Mouse (Mus musculus) left cerebral cortex, adult 18-20 months (tissue): ENCODE results near the gene Gm17606. TPM values are rescaled to one million over a fixed set of nuclear protein-coding genes. Genes with fewer than 3 reads are reported as not detected.
A peak's percentile ranks its signal among the peaks of the same experiment; 100 is the strongest.

ENCODE experiments used
- DNase-seq, 2 experiments: peaks; one replicate each; pipeline ENCODE4 v3.0.0; 2021 to 2022; ENCODE audit warnings: low spot score in 2 of 2, mixed read lengths in 1 of 2
- total RNA-seq, 2 experiments: library from RNA; stranded (reverse); gene quantifications; 2 replicates each; pipeline ENCODE4 v1.2.3; 2021

The Gm17606 gene
- total RNA-seq, 2 experiments from 2014 or later = not detected

DNA sequence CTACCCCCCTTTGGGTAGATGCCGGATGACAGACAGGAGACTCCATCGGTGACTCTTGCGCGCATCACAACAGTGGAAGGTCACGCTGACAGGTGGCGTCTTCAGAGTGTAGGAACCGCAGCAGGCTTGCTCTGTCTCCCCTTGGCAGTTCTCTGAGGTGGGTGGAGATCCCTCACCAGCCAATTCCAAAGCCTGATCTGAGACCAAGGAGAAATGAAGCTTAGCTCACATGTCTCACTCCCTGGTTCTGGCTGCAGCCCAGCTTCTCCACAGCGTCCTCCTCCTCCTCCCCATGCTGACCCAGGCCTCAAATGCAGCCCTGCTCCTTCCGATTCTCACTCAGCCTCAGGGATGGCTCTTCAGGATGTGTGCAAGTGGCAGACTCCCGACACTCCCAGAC lies 15.8 kb upstream of the Gm17606 start:
- no peak for DNase-seq

- DNase-seq = no peak
Observed at GRCm38 (mm10) chr14:54628103-54628502, 12.6 kb upstream of the Gm17606 start.

DNA sequence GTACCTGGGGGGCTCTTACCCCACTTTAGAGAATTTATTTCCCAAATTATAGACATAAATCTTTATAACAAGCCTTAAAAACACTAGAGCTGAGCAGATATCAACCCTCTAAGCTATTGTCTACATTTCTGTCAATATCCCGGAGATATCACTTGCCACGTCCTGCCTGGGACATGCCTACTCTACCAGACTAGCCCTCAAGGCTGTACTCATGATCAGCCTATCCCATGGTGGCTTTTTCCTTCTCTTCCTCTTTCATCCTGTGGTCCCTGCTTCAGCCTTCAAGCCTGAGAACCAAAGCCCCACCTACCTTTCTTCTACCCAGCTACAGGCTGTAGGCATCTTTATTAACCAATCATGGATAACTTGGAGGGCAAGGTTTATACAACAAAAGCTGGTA lies 11.0 kb upstream of the Gm17606 start:
- DNase-seq = no peak

- DNase-seq = no peak
Observed at GRCm38 (mm10) chr14:54630583-54631239, 10.0 kb upstream of the Gm17606 start.

- no peak for DNase-seq
Observed at GRCm38 (mm10) chr14:54631240-54631599, 9.5 kb upstream of the Gm17606 start.

DNA sequence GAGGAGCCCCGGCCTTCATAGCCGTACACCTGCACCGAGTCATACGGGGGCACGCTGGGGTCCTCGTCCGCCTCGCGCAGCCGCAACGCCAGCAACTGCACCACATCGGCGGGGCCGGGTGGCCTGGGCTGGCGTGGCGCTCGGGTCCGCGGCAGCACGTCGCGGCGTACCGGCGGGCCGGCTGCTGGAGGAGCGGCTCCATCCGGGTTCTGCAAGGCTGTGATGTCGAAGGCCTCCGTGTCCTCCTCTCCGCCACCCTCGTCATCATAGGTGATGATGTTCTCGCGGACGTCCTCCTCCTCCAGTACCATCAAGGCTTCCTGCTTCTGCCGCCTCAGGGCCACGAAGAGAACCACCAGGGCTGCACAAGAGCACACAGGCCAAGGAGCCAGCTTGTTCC lies 8.5 kb upstream of the Gm17606 start:
- DNase-seq = no peak

- DNase-seq = no peak
Observed at GRCm38 (mm10) chr14:54634182-54634581, 6.6 kb upstream of the Gm17606 start.

GRCm38 (mm10) chr14:54636954-54637353 lies 3.8 kb upstream of the Gm17606 start:
- DNase-seq = peak in 1 of 2 experiments; percentile 56

- DNase-seq = no peak
Observed at GRCm38 (mm10) chr14:54638210-54638609, 2.5 kb upstream of the Gm17606 start.

DNA sequence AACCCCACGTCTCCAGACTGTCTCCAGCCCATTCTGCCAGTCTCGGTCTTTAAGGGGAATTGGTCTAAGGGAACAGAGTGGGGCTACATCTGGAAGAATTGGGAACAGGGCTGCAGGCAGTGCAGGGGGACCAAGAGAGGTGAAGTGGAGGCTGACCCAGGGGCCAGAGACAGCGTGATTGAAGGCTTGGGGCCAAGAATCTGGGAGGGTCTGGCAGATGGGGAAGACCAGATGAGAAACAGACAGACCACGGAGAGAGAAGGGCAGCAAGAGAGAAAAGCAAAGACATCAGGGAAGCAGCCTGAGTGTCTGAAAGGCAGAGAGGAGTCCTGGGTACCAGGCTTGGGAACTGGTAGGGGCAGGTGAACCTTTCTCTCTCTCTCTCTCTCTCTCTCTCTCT lies 631 bp upstream of the Gm17606 start:
- no peak for DNase-seq

GRCm38 (mm10) chr14:54641305-54641969 lies 685 bp downstream of the Gm17606 start, which contains the start of gene Cdh24:
Gene Cdh24 (minus strand): TSS chr14:54641364.
- DNase-seq = peak; percentile 91 to 92

GRCm38 (mm10) chr14:54642224-54642944 lies 1.6 kb downstream of the Gm17606 start:
- DNase-seq = no peak

- no peak for DNase-seq
Observed at GRCm38 (mm10) chr14:54643011-54643410, 2.3 kb downstream of the Gm17606 start.

GRCm38 (mm10) chr14:54644294-54644693 lies 3.5 kb downstream of the Gm17606 start:
- DNase-seq = no peak

GRCm38 (mm10) chr14:54646455-54646854 lies 5.7 kb downstream of the Gm17606 start:
- DNase-seq = no peak

DNA sequence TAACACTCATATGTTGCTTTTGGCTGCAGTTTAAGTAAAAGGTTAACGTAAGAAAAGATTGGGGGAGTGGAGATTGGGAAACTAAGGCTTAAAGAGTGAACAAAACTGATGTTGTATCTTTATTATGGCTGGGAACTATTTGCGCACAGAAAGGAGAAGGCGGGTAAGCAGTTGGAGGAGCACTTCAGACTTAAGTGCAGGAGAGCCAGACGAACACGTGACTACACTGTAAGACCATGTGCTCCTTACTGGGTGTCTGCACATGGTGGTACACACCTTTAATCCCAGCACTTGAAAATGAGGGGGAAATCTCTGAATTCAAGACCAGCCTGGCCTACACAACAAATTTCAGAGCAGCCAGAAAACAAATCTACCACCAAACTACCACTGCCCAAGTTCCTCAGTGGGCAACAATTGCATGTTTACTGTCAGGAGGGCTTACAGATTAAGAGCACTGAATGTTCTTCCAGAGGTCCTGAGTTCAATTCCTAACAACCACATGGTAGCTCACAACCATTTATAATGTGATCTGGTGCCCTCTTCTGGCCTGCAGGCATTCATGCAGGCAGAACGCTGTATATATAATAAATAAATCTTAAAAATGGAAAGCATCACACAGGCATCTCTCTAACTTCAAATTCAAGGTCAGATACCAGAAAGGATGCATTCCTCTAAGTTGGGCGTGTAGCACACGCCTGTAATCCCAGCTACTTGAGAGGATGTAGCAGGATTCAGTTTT lies 6.3 kb downstream of the Gm17606 start:
- DNase-seq = no peak

- no peak for DNase-seq
Observed at GRCm38 (mm10) chr14:54647900-54648299, 7.1 kb downstream of the Gm17606 start.

DNA sequence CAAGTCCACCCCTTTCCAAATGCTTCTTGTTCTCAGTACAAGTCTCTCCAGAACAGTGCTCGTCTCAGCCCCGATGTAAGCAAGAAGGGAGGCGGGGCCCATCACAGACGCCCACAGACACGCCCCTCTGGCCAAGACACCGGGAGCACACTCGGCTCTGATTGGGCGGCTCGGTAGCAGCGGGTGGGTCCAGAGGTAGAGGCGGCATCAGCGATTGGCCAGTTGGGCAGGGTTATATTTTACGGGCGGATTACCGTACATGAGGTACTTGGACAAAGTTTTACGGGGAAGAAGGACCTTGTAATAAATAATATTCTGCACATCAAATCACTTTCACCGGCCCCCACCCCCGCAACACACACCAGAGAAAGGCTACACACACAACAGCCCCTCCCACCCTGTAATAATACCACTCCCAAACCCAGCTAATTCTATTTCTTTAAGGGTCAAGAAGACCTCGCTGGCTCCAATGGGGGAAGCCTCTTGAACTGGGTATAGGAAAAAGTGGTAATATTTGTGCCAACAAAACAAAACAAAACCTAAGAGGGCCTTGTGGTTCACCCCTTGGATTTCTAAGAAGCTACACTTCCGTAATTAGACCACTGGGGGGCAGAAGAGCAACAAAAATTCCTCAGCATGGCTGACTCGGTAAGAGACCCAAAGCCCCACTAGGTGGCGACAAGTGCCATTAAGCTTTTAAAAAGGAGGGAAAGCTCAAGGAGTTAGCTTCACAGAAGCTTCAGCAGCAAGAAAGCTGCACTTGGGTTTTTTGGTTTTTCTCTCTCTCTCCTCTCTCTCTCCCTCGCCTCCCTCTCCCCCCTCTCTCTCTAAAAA lies 10.1 kb downstream of the Gm17606 start:
- peak; percentile 81 to 88 for DNase-seq

GRCm38 (mm10) chr14:54651556-54651955 lies 10.8 kb downstream of the Gm17606 start:
- no peak for DNase-seq

GRCm38 (mm10) chr14:54652787-54653186 lies 12.0 kb downstream of the Gm17606 start:
- no peak for DNase-seq

- peak; percentile 77 to 85 for DNase-seq
Observed at GRCm38 (mm10) chr14:54653496-54653895, 12.7 kb downstream of the Gm17606 start.
